Mouse (Mus musculus) heart, embryonic 14.5 days (tissue): ENCODE data around the gene Asb16. TPM values are rescaled to one million over a fixed set of nuclear protein-coding genes. Genes with fewer than 3 reads are reported as not detected.

Source experiments
- ATAC-seq: fragments of 200-750 bp; cut with Nextera tagmentation; 2 replicates; pipeline ENCODE4 v1.8.0; 2017; ENCODE audit warnings: low read depth, moderate TSS enrichment; ENCODE audit not compliant: insufficient number of reproducible peaks, insufficient read depth, low FRiP score
- H3K27ac ChIP-seq, 2 experiments: fragments of 200-500 bp in 1 of 2; fragments of 300-500 bp in 1 of 2; sonication (generic) in 1 of 2; replicated peaks in 1 of 2; 2 replicates each; pipeline ENCODE4 v1.5.1; 2012 to 2014; ENCODE audit warnings: low read depth in 2 of 2, low read length in 2 of 2, control low read depth in 1 of 2, mild to moderate bottlenecking in 1 of 2, mixed read lengths in 1 of 2; ENCODE audit not compliant: control insufficient read depth in 1 of 2, insufficient read depth in 1 of 2
- H3K27me3 ChIP-seq: fragments of 300-500 bp; sonication (generic); 2 replicates; pipeline ENCODE4 v1.6.1; 2014; ENCODE audit warnings: mild to moderate bottlenecking, low read length, control low read depth; ENCODE audit not compliant: control insufficient read depth, insufficient read depth
- H3K36me3 ChIP-seq: fragments of 300-500 bp; sonication (generic); 2 replicates; pipeline ENCODE4 v1.6.1; 2014; ENCODE audit warnings: mild to moderate bottlenecking, control low read depth, low read length, mixed read lengths; ENCODE audit not compliant: control insufficient read depth, insufficient read depth
- H3K4me1 ChIP-seq, 2 experiments: fragments of 200-500 bp in 1 of 2; fragments of 300-500 bp in 1 of 2; sonication (generic) in 1 of 2; 2 replicates each; pipeline ENCODE4 v1.6.1; 2012 to 2014; ENCODE audit warnings: low read length in 2 of 2, control low read depth in 1 of 2, mixed read lengths in 1 of 2; ENCODE audit not compliant: control insufficient read depth in 2 of 2, insufficient read depth in 2 of 2
- H3K4me2 ChIP-seq: fragments of 300-500 bp; sonication (generic); 2 replicates; pipeline ENCODE4 v1.6.1; 2014; ENCODE audit warnings: mild to moderate bottlenecking, low read length
- H3K4me3 ChIP-seq, 2 experiments: fragments of 200-500 bp in 1 of 2; fragments of 300-500 bp in 1 of 2; sonication (generic) in 1 of 2; 2 replicates each; pipeline ENCODE4 v1.5.1; 2012 to 2014; ENCODE audit warnings: low read length in 2 of 2, mild to moderate bottlenecking in 2 of 2, control low read depth in 1 of 2, low read depth in 1 of 2, moderate library complexity in 1 of 2; ENCODE audit not compliant: control insufficient read depth in 1 of 2, insufficient read depth in 1 of 2
- H3K9ac ChIP-seq: fragments of 300-500 bp; sonication (generic); 2 replicates; pipeline ENCODE4 v1.6.1; 2014; ENCODE audit warnings: mild to moderate bottlenecking, low read length
- H3K9me3 ChIP-seq: fragments of 300-500 bp; sonication (generic); 2 replicates; pipeline ENCODE4 v1.6.1; 2016; ENCODE audit warnings: low read length, control low read depth; ENCODE audit not compliant: control insufficient read depth
- WGBS: fragments of 180-500 bp; shearing (Covaris S2); extraction: QIAGEN DNeasy Blood & Tissue Kit; methylation state at CpG from one replicate; pipeline ENCODE4 v1.1.7; 2014; 5-methylcytosine and 5-hydroxymethylcytosine counted together
- polyA plus RNA-seq: library from polyadenylated mRNA; unstranded; fragments of >200 nt; fragmentation: Nextera tagmentation; extraction: Ambion mirVana; gene quantifications from 2 replicates; pipeline ENCODE4 v1.2.1, GENCODE M21; 2014

Gene Asb16
- polyA plus RNA-seq, 1 experiment from 2014 or later: 0.09 TPM

DNA sequence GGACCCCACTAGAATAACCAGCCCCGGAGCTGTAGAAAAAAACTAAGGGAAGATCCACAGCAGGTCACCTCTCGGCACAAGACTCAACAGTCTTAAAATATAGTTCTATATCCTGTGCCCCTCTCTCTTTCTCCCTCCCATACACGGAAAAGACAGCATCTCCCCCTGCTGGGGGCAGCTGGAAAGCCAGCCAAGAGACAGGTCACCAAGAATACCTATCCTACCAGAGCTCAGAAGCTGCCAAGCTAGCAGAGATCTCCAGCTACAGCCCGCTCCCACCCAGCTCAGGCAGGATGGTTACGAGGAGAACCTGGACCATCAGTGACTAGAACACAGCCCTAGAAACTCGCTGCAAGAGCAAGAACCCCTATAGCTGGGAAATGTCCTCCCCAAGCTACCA, 45.4 kb upstream of the Asb16 start:
- no peaks in the 10 kb centered on the region for H3K27me3 ChIP-seq

DNA sequence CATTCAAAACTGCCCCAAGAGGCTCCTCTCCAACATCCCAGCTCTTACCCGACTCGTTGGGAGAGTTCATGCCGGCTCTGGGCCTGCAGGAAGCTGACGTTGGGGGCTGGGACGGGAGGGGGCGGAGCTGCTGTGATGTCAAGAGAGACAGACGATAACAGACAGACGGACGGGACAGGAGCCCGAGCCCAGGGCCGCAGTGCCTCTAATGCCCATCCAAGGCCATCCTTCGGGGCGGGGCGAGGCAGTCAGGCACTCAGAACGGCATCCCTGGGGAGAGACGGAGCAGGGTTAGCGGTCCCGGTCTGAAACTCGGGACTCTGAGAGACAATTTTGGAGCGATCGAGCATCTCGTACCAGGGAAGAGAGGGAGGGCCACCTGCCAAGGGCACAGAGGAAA, 43.9 kb upstream of the Asb16 start:
- no peak for ATAC-seq
- H3K9me3 ChIP-seq: no peaks in the 10 kb centered on the region
- peak overlapping the region; percentile 58 for H3K4me2 ChIP-seq
- H3K27ac ChIP-seq: no peak overlapping the region; a peak in 1 of 4 replicates
- WGBS: 8% methylated on average over 22 of the region's 22 CpGs
- H3K4me3 ChIP-seq: peak overlapping the region in 1 of 2 experiments; percentile 13; a peak in 1 of 4 replicates
- peaks cover 61 to 97% of the 10 kb centered on the region in 2 experiments for H3K4me1 ChIP-seq
- H3K36me3 ChIP-seq: peaks cover 14% of the 10 kb centered on the region
- H3K9ac ChIP-seq: peak overlapping the region; percentile 64
- no peaks in the 10 kb centered on the region for H3K27me3 ChIP-seq

More for the DNA sequence above, 45.4 kb upstream of the Asb16 start:
- peaks cover 66 to 93% of the 10 kb centered on the region in 2 experiments for H3K4me1 ChIP-seq
- no peak overlapping the region; a peak in 1 of 4 replicates for H3K27ac ChIP-seq
- H3K4me2 ChIP-seq: 0 out of 2 replicates have a peak overlapping the region, but pooled peaks have one; percentile 5
- no peaks in the 10 kb centered on the region for H3K9me3 ChIP-seq
- no peak for ATAC-seq
- peaks cover 14% of the 10 kb centered on the region for H3K36me3 ChIP-seq
- no peak overlapping the region for H3K4me3 ChIP-seq
- peak overlapping the region; percentile 21 for H3K9ac ChIP-seq
- WGBS: 23% methylated on average over 6 of the region's 6 CpGs

DNA sequence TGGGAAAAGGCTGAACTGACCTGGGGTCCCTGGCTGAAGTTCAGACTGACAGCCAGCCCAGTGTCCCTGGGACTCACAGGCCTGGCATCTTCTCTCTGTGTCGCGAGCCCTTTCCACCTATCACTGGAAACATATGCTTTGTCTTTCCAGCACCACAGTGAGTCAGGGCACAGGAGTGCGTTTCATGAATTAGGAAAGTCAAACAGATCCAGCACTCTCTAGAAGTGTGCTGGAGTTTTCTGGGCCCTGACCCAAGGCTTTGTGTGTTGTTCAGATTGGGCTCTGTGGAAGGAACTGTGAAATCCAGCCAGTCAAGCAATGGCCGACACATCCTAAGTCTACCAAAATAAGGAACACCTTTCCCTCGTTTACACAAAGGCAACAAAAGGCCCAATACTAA, 43.3 kb upstream of the Asb16 start:
- Histone ChIP-seq H3K4me1 (peaks cover 56 to 92% of the 10 kb centered on the region in 2 experiments), H3K4me2 (peak overlapping the region; percentile 58), H3K9ac (peak overlapping the region; percentile 64), H3K36me3 (peaks cover 14% of the 10 kb centered on the region), H3K27me3 (no peaks in the 10 kb centered on the region), H3K4me3 (no peak overlapping the region), H3K27ac (peak overlapping the region in 1 of 2 experiments; percentile 7; a peak in 1 of 4 replicates), H3K9me3 (no peaks in the 10 kb centered on the region)
- WGBS: 59% methylated on average over 5 of the region's 5 CpGs
- ATAC-seq: no peak

DNA sequence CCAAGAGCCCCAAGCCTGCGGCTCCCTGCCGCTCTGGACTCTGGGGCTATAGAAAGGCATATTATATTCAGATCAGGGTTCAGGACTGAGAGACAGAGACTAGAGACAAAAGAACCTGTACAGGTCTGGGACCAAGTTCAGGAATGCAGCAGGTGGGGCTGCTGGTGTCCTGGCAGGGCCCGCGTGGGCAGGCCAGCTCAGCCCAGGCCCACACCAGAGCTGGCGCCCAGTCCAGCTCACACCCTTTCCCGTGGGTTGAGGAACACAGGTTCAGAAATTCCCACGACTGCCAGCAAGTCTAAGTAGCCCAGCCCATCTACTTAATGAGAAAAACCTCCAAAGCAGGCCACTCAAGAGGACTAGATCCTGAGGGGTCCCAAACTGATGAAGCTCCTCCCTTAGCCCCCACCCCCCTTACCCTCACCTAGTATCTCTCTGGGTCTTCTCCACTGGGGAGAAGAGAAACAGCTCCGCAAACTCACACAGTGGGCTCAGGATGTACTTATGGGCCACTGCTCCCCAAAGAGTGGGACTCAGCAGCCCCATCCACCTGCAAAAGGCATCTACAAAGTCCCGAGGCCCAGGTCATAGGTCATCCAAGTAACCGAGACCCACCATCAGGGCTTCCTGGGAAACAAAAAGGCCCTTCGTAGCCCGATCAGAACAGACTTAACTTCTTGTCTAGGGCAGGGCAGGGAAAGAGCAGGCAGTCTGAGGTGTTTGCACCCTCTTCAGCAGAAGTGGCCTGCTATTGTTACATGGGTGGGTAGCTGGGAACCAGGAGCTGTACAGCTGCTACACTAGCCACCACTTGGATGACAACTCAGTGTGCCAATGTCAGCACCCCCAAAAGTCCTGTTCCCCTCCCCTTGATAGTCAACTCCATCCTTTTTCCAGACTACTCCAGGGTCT, 42.2 kb upstream of the Asb16 start:
- Histone ChIP-seq H3K36me3 (peaks cover 12% of the 10 kb centered on the region), H3K4me2 (no peak overlapping the region), H3K27me3 (no peaks in the 10 kb centered on the region), H3K9ac (peak overlapping the region; percentile 31; the same call in 1 of the 2 replicates), H3K27ac (no peak overlapping the region), H3K9me3 (no peaks in the 10 kb centered on the region), H3K4me1 (peaks cover 51 to 81% of the 10 kb centered on the region in 2 experiments), H3K4me3 (no peak overlapping the region)
- ATAC-seq: no peak
- 67% methylated on average over 12 of the region's 12 CpGs for WGBS

DNA sequence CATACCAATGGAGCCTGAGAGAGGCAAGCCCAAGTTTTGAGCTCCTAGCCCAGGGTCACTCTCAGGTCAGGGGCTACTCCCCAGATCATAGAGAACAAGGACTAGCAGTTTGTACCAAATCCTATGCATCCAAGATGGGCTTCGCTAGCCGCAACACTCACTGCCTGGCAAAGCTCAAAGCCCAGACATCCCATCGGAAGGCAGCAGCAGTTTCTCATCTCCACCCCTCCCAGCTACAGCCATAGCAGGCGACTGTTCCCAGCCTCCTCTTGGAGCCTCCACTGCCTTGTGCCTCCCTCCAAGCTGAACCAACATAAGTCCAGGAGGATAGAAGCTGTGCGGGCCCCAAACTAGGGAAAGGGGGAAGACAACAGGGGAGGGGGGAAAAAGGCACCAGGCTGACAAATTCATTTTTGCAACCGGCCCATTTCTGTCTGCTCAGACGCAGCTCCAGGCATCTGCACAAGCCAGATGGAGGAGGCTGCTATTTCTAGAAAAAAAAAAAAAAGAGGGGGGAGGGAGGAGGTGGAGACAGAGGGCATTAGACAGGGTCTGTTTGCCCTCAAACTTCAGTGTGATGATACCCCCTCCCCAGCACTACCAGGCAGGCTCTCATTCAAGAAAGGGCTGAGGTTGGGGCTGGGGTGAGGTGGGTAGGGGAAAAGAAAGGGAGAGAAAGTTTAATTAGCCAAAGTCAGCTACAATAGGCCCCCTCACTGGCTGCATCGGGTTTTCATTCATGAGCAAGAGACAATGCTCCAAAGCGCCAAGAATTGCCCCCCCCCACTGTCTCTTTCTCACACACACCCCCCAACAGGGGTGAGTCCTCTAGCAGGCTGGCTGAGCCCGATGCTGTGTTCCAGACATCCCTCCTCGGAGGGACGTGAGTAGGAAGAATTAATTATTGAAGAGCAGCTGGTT, 41.0 kb upstream of the Asb16 start:
- H3K4me1 ChIP-seq: peaks cover 44 to 71% of the 10 kb centered on the region in 2 experiments
- H3K4me2 ChIP-seq: peak overlapping the region; percentile 93
- H3K4me3 ChIP-seq: peak overlapping the region; percentile 81 to 98
- no peaks in the 10 kb centered on the region for H3K9me3 ChIP-seq
- H3K36me3 ChIP-seq: peaks cover 7% of the 10 kb centered on the region
- no peak overlapping the region for H3K27ac ChIP-seq
- WGBS: 19% methylated on average over 12 of the region's 12 CpGs
- H3K9ac ChIP-seq: peak overlapping the region; percentile 96; the same call in 1 of the 2 replicates
- no peaks in the 10 kb centered on the region for H3K27me3 ChIP-seq
- ATAC-seq: no peak

DNA sequence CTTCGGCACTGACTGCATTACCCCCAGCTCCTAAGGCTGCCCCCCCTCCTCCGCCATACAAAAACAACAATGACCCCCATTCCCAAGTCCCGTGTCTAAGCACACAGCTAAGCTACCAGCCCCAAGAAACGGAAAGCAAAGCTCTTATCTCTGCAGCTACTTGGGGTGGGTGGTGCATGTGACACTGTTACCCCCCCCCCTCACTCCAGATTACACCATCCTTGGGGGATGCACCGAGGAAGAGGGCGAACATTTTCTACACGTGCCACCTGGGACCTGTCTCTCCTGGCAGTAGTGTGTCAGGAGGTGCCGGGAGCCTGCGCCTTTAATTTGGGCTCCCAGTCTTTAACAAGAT, 40.4 kb upstream of the Asb16 start:
- Histone ChIP-seq H3K4me2 (peak overlapping the region; percentile 93), H3K27ac (0 out of 4 replicates have a peak overlapping the region, but pooled peaks of 1 of the 2 experiments have one; percentile 88), H3K9ac (peak overlapping the region; percentile 96), H3K4me3 (peak overlapping the region; percentile 81 to 98), H3K27me3 (no peaks in the 10 kb centered on the region), H3K9me3 (no peaks in the 10 kb centered on the region), H3K4me1 (peaks cover 40 to 65% of the 10 kb centered on the region in 2 experiments), H3K36me3 (0 out of 2 replicates have a peak, but pooled peaks cover 2% of the 10 kb centered on the region)
- ATAC-seq: no peak
- 12% methylated on average over 9 of the region's 9 CpGs for WGBS

DNA sequence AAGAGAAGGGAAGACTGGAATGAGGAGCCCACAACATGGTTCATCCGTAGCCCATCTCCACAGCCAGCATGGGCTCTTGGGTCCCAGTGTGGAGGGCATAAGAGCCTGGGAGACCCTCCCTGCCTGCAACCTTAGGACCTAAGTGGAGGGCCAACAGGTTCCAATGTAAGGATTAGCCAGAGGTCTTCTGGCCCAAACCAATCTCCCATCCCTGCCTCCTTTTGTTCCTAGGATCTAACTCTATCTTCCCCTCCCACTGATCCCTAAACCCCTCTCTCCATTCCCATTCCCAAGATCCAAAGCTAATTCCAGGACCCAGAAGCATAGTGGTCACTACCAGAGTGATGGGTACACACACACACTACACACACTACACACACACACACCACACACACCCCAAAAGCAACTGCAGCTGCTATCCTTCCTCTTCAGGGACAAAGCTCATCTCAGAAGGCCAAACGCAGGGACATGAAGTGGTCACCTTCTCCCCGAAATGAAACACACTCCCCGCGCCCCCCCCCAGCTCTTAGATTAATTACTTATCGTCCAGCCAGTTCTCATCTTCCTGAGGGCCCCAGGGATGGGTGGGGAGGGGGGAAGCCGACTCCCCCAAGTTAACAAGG, 39.8 kb upstream of the Asb16 start:
- 11% methylated on average over 7 of the region's 7 CpGs for WGBS
- Histone ChIP-seq H3K4me2 (peak overlapping the region; percentile 93), H3K27me3 (no peaks in the 10 kb centered on the region), H3K9ac (peak overlapping the region; percentile 96), H3K27ac (peak overlapping the region in 1 of 2 experiments; percentile 88; a peak in 2 of 4 replicates), H3K9me3 (no peaks in the 10 kb centered on the region), H3K36me3 (0 out of 2 replicates have a peak, but pooled peaks cover 2% of the 10 kb centered on the region), H3K4me3 (peak overlapping the region; percentile 81 to 98), H3K4me1 (peaks cover 38 to 59% of the 10 kb centered on the region in 2 experiments)
- ATAC-seq: no peak
